In the genomic region with DNA sequence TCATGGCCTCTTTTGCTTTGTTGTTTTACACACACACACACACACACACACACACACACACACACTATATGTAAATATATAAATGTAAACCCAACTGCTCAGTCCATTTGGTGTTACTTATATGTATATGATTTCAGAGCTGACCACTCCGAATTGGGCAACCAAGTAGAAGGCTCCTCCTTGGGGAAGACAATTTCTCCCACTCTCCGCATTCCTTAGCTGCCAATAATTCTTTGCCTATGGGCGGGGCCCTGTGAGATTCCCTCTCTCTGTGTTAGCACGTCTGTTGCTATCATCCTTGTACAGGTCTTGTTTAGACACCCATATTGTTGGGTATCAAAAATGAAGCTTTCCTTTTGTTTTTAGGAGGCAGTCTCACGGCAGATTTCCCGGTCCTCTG, we compare ENCODE assay signal across 28 mouse cellular contexts. TPM values are rescaled to one million over a fixed set of nuclear protein-coding genes. Genes with fewer than 3 reads are reported as not detected.
DNase-seq lines count a peak whose midpoint lies in the region; ATAC-seq and TF ChIP-seq lines count a peak whose summit lies in the region.
"Had no signal": no experiment of that assay in that cellular context is flagged by ENCODE, and none has a peak within 500 bp of the region (broad histone marks: within the 10 kb centered on the region; RNA-seq: fewer than 3 reads in every experiment).

No protein-coding gene starts in this region.

- no peaks in the 10 kb centered on the region for H3K27me3 ChIP-seq in kidney, postnatal 0 days (ENCODE audit: insufficient read depth, low read length)
- H3K27me3 ChIP-seq in kidney, embryonic 16.5 days (ENCODE audit: insufficient read depth, low read length), result peaks cover 3% of the 10 kb centered on the region; the same call in 1 of the 2 replicates
- H3K27me3 ChIP-seq in heart, embryonic 10.5 days (ENCODE audit: insufficient read depth, poor library complexity, severe bottlenecking), result peaks cover 30% of the 10 kb centered on the region
- peaks cover 17% of the 10 kb centered on the region for H3K27me3 ChIP-seq in midbrain, embryonic 14.5 days (ENCODE audit: control insufficient read depth, insufficient read depth, low read length)
- H3K27me3 ChIP-seq: Patski had no signal

- TF ChIP-seq CTCF in kidney, postnatal 0 days (IDR thresholded peaks at IDR 0.05; ENCODE audit: low read depth), result no peak

- no peaks in the 10 kb centered on the region for H3K36me3 ChIP-seq in kidney, postnatal 0 days (ENCODE audit: insufficient read depth, low read length)
- H3K36me3 ChIP-seq in kidney, embryonic 16.5 days (ENCODE audit: insufficient read depth, low read length), result no peaks in the 10 kb centered on the region
- H3K36me3 ChIP-seq in heart, embryonic 10.5 days, result no peaks in the 10 kb centered on the region
- no peaks in the 10 kb centered on the region for H3K36me3 ChIP-seq in midbrain, embryonic 14.5 days (ENCODE audit: control insufficient read depth, insufficient read depth, low read length)
- H3K36me3 ChIP-seq: forebrain, embryonic 10.5 days; heart, embryonic 13.5 days had no signal

- ATAC-seq in kidney, postnatal 0 days (replicated peaks; ENCODE audit: low FRiP score, low read depth), result no peak
- no peak for ATAC-seq in kidney, embryonic 16.5 days (ENCODE audit: low FRiP score, low TSS enrichment)
- no peak for ATAC-seq in midbrain, embryonic 14.5 days (ENCODE audit: low FRiP score, low TSS enrichment)
- ATAC-seq: activated CD4-positive, CD25-positive, alpha-beta regulatory T cell, adult 4 months; forebrain, embryonic 13.5 days; forebrain, embryonic 16.5 days; hindbrain, postnatal 0 days; inflammation-experienced regulatory T-cells, adult 6 months; Patski had no signal

- DNase-seq in kidney, postnatal 0 days (ENCODE audit: low spot score), result peak; percentile 17
- DNase-seq in 3T3-L1 (ENCODE audit: low read depth, low spot score) (peak; percentile 76), ZHBTc4 (ENCODE audit: low read depth, low spot score) (peak; percentile 69)
- peak; percentile 34 for DNase-seq in Muller cell, postnatal 12 days (ENCODE audit: inconsistent ontology term)
- no peak for DNase-seq in layer of hippocampus, adult 9-11 months
- DNase-seq in heart, embryonic 10.5 days (ENCODE audit: low spot score), result no peak
- no peak for DNase-seq in midbrain, embryonic 14.5 days
- DNase-seq: adrenal gland, adult 8-10 months; adrenal gland, postnatal 25 days; cerebellum, adult 11-12 months; cerebellum, adult 9-10 months; cerebellum, postnatal 14 days; gastrocnemius, adult 2 months; gastrocnemius, postnatal 14 days; heart, adult 11 months; heart, postnatal 14 days; heart, postnatal 4 days; kidney, adult 18-20 months had no signal

- no peak overlapping the region for H3K9ac ChIP-seq in kidney, postnatal 0 days (ENCODE audit: low read depth, low read length)
- H3K9ac ChIP-seq in kidney, embryonic 16.5 days (replicated peaks; ENCODE audit: low read length), result no peak overlapping the region
- H3K9ac ChIP-seq in midbrain, embryonic 14.5 days (replicated peaks; ENCODE audit: low read length), result no peak overlapping the region
- H3K9ac ChIP-seq: forebrain, embryonic 13.5 days; heart, embryonic 13.5 days; hindbrain, embryonic 14.5 days had no signal

- no peak overlapping the region for H3K27ac ChIP-seq in kidney, postnatal 0 days
- no peak overlapping the region for H3K27ac ChIP-seq in kidney, embryonic 16.5 days (ENCODE audit: low read length)
- no peak overlapping the region for H3K27ac ChIP-seq in heart, embryonic 10.5 days
- H3K27ac ChIP-seq in midbrain, embryonic 14.5 days (replicated peaks; ENCODE audit: low read depth, low read length), result no peak overlapping the region
- H3K27ac ChIP-seq: forebrain, embryonic 10.5 days; forebrain, embryonic 13.5 days; gastrocnemius, adult 2 months; heart, embryonic 13.5 days; hindbrain, embryonic 14.5 days; hindbrain, postnatal 0 days had no signal

- no peak overlapping the region for H3K4me2 ChIP-seq in kidney, postnatal 0 days (ENCODE audit: low read length)
- H3K4me2 ChIP-seq in kidney, embryonic 16.5 days (replicated peaks; ENCODE audit: low read depth, low read length), result no peak overlapping the region
- no peak overlapping the region for H3K4me2 ChIP-seq in midbrain, embryonic 14.5 days (ENCODE audit: low read length)
- H3K4me2 ChIP-seq: forebrain, embryonic 13.5 days; heart, embryonic 13.5 days; hindbrain, embryonic 14.5 days had no signal

- H3K4me3 ChIP-seq in kidney, postnatal 0 days (replicated peaks; ENCODE audit: low read depth, low read length), result no peak overlapping the region
- no peak overlapping the region for H3K4me3 ChIP-seq in kidney, embryonic 16.5 days (ENCODE audit: low read length)
- no peak overlapping the region for H3K4me3 ChIP-seq in heart, embryonic 10.5 days
- no peak overlapping the region for H3K4me3 ChIP-seq in midbrain, embryonic 14.5 days (replicated peaks; ENCODE audit: low read depth, low read length)
- H3K4me3 ChIP-seq: forebrain, embryonic 10.5 days; forebrain, embryonic 13.5 days; gastrocnemius, adult 2 months; heart, embryonic 13.5 days had no signal

- H3K9me3 ChIP-seq in kidney, postnatal 0 days (replicated peaks; ENCODE audit: low read length), result no peaks in the 10 kb centered on the region
- no peaks in the 10 kb centered on the region for H3K9me3 ChIP-seq in kidney, embryonic 16.5 days (ENCODE audit: low read length)
- no peaks in the 10 kb centered on the region for H3K9me3 ChIP-seq in heart, embryonic 10.5 days
- no peaks in the 10 kb centered on the region for H3K9me3 ChIP-seq in midbrain, embryonic 14.5 days (ENCODE audit: control insufficient read depth, low read length)
- H3K9me3 ChIP-seq: forebrain, embryonic 10.5 days; forebrain, embryonic 13.5 days; heart, embryonic 13.5 days had no signal

- H3K4me1 ChIP-seq in kidney, postnatal 0 days (replicated peaks; ENCODE audit: insufficient read depth, low read length), result peaks cover 15% of the 10 kb centered on the region
- H3K4me1 ChIP-seq in kidney, embryonic 16.5 days (ENCODE audit: insufficient read depth, low read length), result peaks cover 25% of the 10 kb centered on the region
- peaks cover 44% of the 10 kb centered on the region for H3K4me1 ChIP-seq in heart, embryonic 10.5 days
- peaks cover 12% of the 10 kb centered on the region; the same call in 1 of the 2 replicates for H3K4me1 ChIP-seq in midbrain, embryonic 14.5 days (ENCODE audit: control insufficient read depth, insufficient read depth, low read length)

- 72% methylated on average over 6 of the region's 6 CpGs for WGBS in kidney, postnatal 0 days
- WGBS in kidney, embryonic 16.5 days, result 78% methylated on average over 6 of the region's 6 CpGs
- WGBS in heart, embryonic 10.5 days, result 75% methylated on average over 6 of the region's 6 CpGs
- WGBS in midbrain, embryonic 14.5 days, result 89% methylated on average over 6 of the region's 6 CpGs

RNA-seq across cellular contexts. Expression of gene Slco2a1, which starts 15.8 kb away (rescaled TPM):
- 8.7 and 9.8 TPM in 2 replicates for polyA plus RNA-seq in kidney, postnatal 0 days (2015; fragmentation: Nextera tagmentation; extraction: Ambion mirVana)
- 7.7 and 8.2 TPM in 2 replicates for polyA plus RNA-seq in kidney, embryonic 16.5 days (2015; fragmentation: Nextera tagmentation; extraction: Ambion mirVana)
- 1.5 and 3.0 TPM in 2 replicates for polyA plus RNA-seq in heart, embryonic 10.5 days (2016; fragmentation: Nextera tagmentation; extraction: Ambion mirVana)
- polyA plus RNA-seq in midbrain, embryonic 14.5 days (2014; fragmentation: Nextera tagmentation; extraction: Ambion mirVana), result 0.88 and 1.5 TPM in 2 replicates

Comparison
In these comparisons a context has a peak if more than half of its experiments do, and no peak if none do; other contexts are left out.
1. DNase-seq: peak in kidney, postnatal 0 days (single experiment), 3T3-L1 (single experiment), Muller cell, postnatal 12 days (single experiment) and ZHBTc4 (single experiment); none in layer of hippocampus, adult 9-11 months (single experiment), heart, embryonic 10.5 days (single experiment) and midbrain, embryonic 14.5 days (single experiment).